Mouse (Mus musculus): ENCODE measurements around the gene Abi1. TPM values are rescaled to one million over a fixed set of nuclear protein-coding genes. Genes with fewer than 3 reads are reported as not detected.

Abi1 gene
- polyA plus RNA-seq, 1 experiment from 2014 or later, result 38.9 TPM

- Histone ChIP-seq H3K4me2 (ENCODE audit: low read depth, low read length, severe bottlenecking) (peak overlapping the region; percentile 86), H3K4me3 (ENCODE audit: low read depth, low read length) (peak overlapping the region; percentile 65), H3K9me3 (ENCODE audit: control insufficient read depth, low read length) (no peaks in the 10 kb centered on the region), H3K27ac (ENCODE audit: low read depth, low read length) (peak overlapping the region; percentile 85), H3K4me1 (replicated peaks; ENCODE audit: control insufficient read depth, insufficient read depth, low read length) (no peaks in the 10 kb centered on the region), H3K9ac (ENCODE audit: low read length) (peak overlapping the region; percentile 79), H3K27me3 (ENCODE audit: control insufficient read depth, insufficient read depth, low read length) (no peaks in the 10 kb centered on the region), H3K36me3 (ENCODE audit: control insufficient read depth, insufficient read depth, low read length) (no peaks in the 10 kb centered on the region)
- DNase-seq (ENCODE audit: low spot score), result peak; percentile 95
- WGBS, result under 1% methylated on average over 50 of the region's 50 CpGs
- ATAC-seq (replicated peaks; ENCODE audit: low FRiP score), result peak; percentile 92
These were observed 29.1 kb upstream of the Abi1 start for GRCm38 (mm10) chr2:23068894-23069744.

GRCm38 (mm10) chr2:23068370-23068737 is 28.3 kb upstream of the Abi1 start:
- Histone ChIP-seq H3K9ac (ENCODE audit: low read length) (peak overlapping the region; percentile 79), H3K27me3 (ENCODE audit: control insufficient read depth, insufficient read depth, low read length) (no peaks in the 10 kb centered on the region), H3K4me2 (ENCODE audit: low read depth, low read length, severe bottlenecking) (peak overlapping the region; percentile 86), H3K9me3 (ENCODE audit: control insufficient read depth, low read length) (no peaks in the 10 kb centered on the region), H3K4me3 (ENCODE audit: low read depth, low read length) (peak overlapping the region; percentile 65), H3K36me3 (ENCODE audit: control insufficient read depth, insufficient read depth, low read length) (no peaks in the 10 kb centered on the region), H3K27ac (ENCODE audit: low read depth, low read length) (peak overlapping the region; percentile 85), H3K4me1 (replicated peaks; ENCODE audit: control insufficient read depth, insufficient read depth, low read length) (no peaks in the 10 kb centered on the region)
- ATAC-seq (replicated peaks; ENCODE audit: low FRiP score), result peak; percentile 73
- DNase-seq (ENCODE audit: low spot score), result peak; percentile 75
- 0% methylated on average over 21 of the region's 21 CpGs for WGBS

GRCm38 (mm10) chr2:23067552-23068369 is 27.7 kb upstream of the Abi1 start, which contains the start of gene Acbd5:
Acbd5 (plus strand) TSS chr2:23068167.
- Histone ChIP-seq H3K4me3 (ENCODE audit: low read depth, low read length) (peak within 1 kb of the TSS; percentile 65), H3K4me2 (ENCODE audit: low read depth, low read length, severe bottlenecking) (peak within 1 kb of the TSS; percentile 86), H3K9ac (ENCODE audit: low read length) (peak within 1 kb of the TSS; percentile 79), H3K4me1 (replicated peaks; ENCODE audit: control insufficient read depth, insufficient read depth, low read length) (no peaks in the 10 kb centered on the region), H3K36me3 (ENCODE audit: control insufficient read depth, insufficient read depth, low read length) (no peaks in the 10 kb centered on the region), H3K27me3 (ENCODE audit: control insufficient read depth, insufficient read depth, low read length) (no peaks in the 10 kb centered on the region), H3K27ac (ENCODE audit: low read depth, low read length) (peak within 1 kb of the TSS; percentile 85), H3K9me3 (ENCODE audit: control insufficient read depth, low read length) (no peaks in the 10 kb centered on the region)
- ATAC-seq (replicated peaks; ENCODE audit: low FRiP score) (peak; percentile 93), DNase-seq (ENCODE audit: low spot score) (peak; percentile 95)
- WGBS, result 2% methylated on average over 34 of the region's 34 CpGs

- H3K9me3 ChIP-seq (ENCODE audit: control insufficient read depth, low read length), result no peaks in the 10 kb centered on the region
- 83% methylated on average over 6 of the region's 6 CpGs for WGBS
- no peaks in the 10 kb centered on the region for H3K27me3 ChIP-seq (ENCODE audit: control insufficient read depth, insufficient read depth, low read length)
- no peaks in the 10 kb centered on the region for H3K4me1 ChIP-seq (replicated peaks; ENCODE audit: control insufficient read depth, insufficient read depth, low read length)
- no peak overlapping the region for H3K4me2 ChIP-seq (ENCODE audit: low read depth, low read length, severe bottlenecking)
- no peak overlapping the region for H3K9ac ChIP-seq (ENCODE audit: low read length)
- ATAC-seq (replicated peaks; ENCODE audit: low FRiP score), result no peak
- DNase-seq (ENCODE audit: low spot score), result no peak
- H3K27ac ChIP-seq (ENCODE audit: low read depth, low read length), result no peak overlapping the region
- no peaks in the 10 kb centered on the region for H3K36me3 ChIP-seq (ENCODE audit: control insufficient read depth, insufficient read depth, low read length)
- no peak overlapping the region for H3K4me3 ChIP-seq (ENCODE audit: low read depth, low read length)
These were observed 12.5 kb upstream of the Abi1 start for GRCm38 (mm10) chr2:23052523-23052922.

- Histone ChIP-seq H3K27me3 (ENCODE audit: control insufficient read depth, insufficient read depth, low read length) (no peaks in the 10 kb centered on the region), H3K4me2 (ENCODE audit: low read depth, low read length, severe bottlenecking) (no peak overlapping the region), H3K4me1 (replicated peaks; ENCODE audit: control insufficient read depth, insufficient read depth, low read length) (no peaks in the 10 kb centered on the region), H3K27ac (ENCODE audit: low read depth, low read length) (no peak overlapping the region), H3K4me3 (ENCODE audit: low read depth, low read length) (no peak overlapping the region), H3K36me3 (ENCODE audit: control insufficient read depth, insufficient read depth, low read length) (no peaks in the 10 kb centered on the region), H3K9me3 (ENCODE audit: control insufficient read depth, low read length) (no peaks in the 10 kb centered on the region), H3K9ac (ENCODE audit: low read length) (no peak overlapping the region)
- ATAC-seq (replicated peaks; ENCODE audit: low FRiP score), result no peak
- 81% methylated on average over 2 of the region's 2 CpGs for WGBS
- DNase-seq (ENCODE audit: low spot score), result no peak
These were observed 11.8 kb upstream of the Abi1 start for GRCm38 (mm10) chr2:23051890-23052289.

GRCm38 (mm10) chr2:23048006-23048405 is 8.0 kb upstream of the Abi1 start:
- Histone ChIP-seq H3K4me2 (ENCODE audit: low read depth, low read length, severe bottlenecking) (no peak overlapping the region), H3K27ac (ENCODE audit: low read depth, low read length) (no peak overlapping the region), H3K9ac (ENCODE audit: low read length) (no peak overlapping the region), H3K4me3 (ENCODE audit: low read depth, low read length) (no peak overlapping the region), H3K36me3 (ENCODE audit: control insufficient read depth, insufficient read depth, low read length) (no peaks in the 10 kb centered on the region), H3K4me1 (replicated peaks; ENCODE audit: control insufficient read depth, insufficient read depth, low read length) (no peaks in the 10 kb centered on the region), H3K9me3 (ENCODE audit: control insufficient read depth, low read length) (no peaks in the 10 kb centered on the region), H3K27me3 (ENCODE audit: control insufficient read depth, insufficient read depth, low read length) (no peaks in the 10 kb centered on the region)
- DNase-seq (ENCODE audit: low spot score) (no peak), ATAC-seq (replicated peaks; ENCODE audit: low FRiP score) (no peak)

- no peak overlapping the region for H3K4me3 ChIP-seq (ENCODE audit: low read depth, low read length)
- 52% methylated on average over 1 of the region's 1 CpGs for WGBS
- no peak overlapping the region for H3K27ac ChIP-seq (ENCODE audit: low read depth, low read length)
- H3K4me1 ChIP-seq (replicated peaks; ENCODE audit: control insufficient read depth, insufficient read depth, low read length), result no peaks in the 10 kb centered on the region
- no peak overlapping the region for H3K4me2 ChIP-seq (ENCODE audit: low read depth, low read length, severe bottlenecking)
- H3K27me3 ChIP-seq (ENCODE audit: control insufficient read depth, insufficient read depth, low read length), result no peaks in the 10 kb centered on the region
- H3K9me3 ChIP-seq (ENCODE audit: control insufficient read depth, low read length), result no peaks in the 10 kb centered on the region
- ATAC-seq (replicated peaks; ENCODE audit: low FRiP score) (no peak), DNase-seq (ENCODE audit: low spot score) (no peak)
- no peak overlapping the region for H3K9ac ChIP-seq (ENCODE audit: low read length)
- H3K36me3 ChIP-seq (ENCODE audit: control insufficient read depth, insufficient read depth, low read length), result no peaks in the 10 kb centered on the region
These were observed 5.7 kb upstream of the Abi1 start for GRCm38 (mm10) chr2:23045703-23046102.

- 86% methylated on average over 3 of the region's 3 CpGs for WGBS
- no peak for ATAC-seq (replicated peaks; ENCODE audit: low FRiP score)
- Histone ChIP-seq H3K27me3 (ENCODE audit: control insufficient read depth, insufficient read depth, low read length) (no peaks in the 10 kb centered on the region), H3K4me1 (replicated peaks; ENCODE audit: control insufficient read depth, insufficient read depth, low read length) (no peaks in the 10 kb centered on the region), H3K27ac (ENCODE audit: low read depth, low read length) (no peak overlapping the region), H3K9me3 (ENCODE audit: control insufficient read depth, low read length) (no peaks in the 10 kb centered on the region), H3K36me3 (ENCODE audit: control insufficient read depth, insufficient read depth, low read length) (no peaks in the 10 kb centered on the region), H3K4me2 (ENCODE audit: low read depth, low read length, severe bottlenecking) (no peak overlapping the region), H3K4me3 (ENCODE audit: low read depth, low read length) (no peak overlapping the region), H3K9ac (ENCODE audit: low read length) (no peak overlapping the region)
- DNase-seq (ENCODE audit: low spot score), result no peak
These were observed 2.1 kb upstream of the Abi1 start for GRCm38 (mm10) chr2:23042189-23042588.

Measured in forebrain, embryonic 11.5 days (tissue).